ENCODE assay signal across 8 mouse cellular contexts in genomic region chr9:104262823-104263352, GRCm38 (mm10). TPM values are rescaled to one million over a fixed set of nuclear protein-coding genes. Genes with fewer than 3 reads are reported as not detected.
DNase-seq lines count a peak whose midpoint lies in the region; ATAC-seq and TF ChIP-seq lines count a peak whose summit lies in the region.

Dnajc13 (minus strand) TSS chr9:104262930.

- no peaks in the 10 kb centered on the region for H3K27me3 ChIP-seq in hindbrain, embryonic 10.5 days (ENCODE audit: insufficient read depth, poor library complexity, severe bottlenecking)
- H3K27me3 ChIP-seq in lung, postnatal 0 days (replicated peaks; ENCODE audit: insufficient read depth, low read length), result no peaks in the 10 kb centered on the region

- peak within 1 kb of the TSS; percentile 93 for H3K4me3 ChIP-seq in hindbrain, embryonic 10.5 days
- H3K4me3 ChIP-seq in lung, postnatal 0 days (ENCODE audit: low read depth, low read length), result peak within 1 kb of the TSS; percentile 96

- H3K4me2 ChIP-seq in lung, postnatal 0 days (replicated peaks; ENCODE audit: low read depth, low read length), result peak within 1 kb of the TSS; percentile 70

- peaks cover 18% of the 10 kb centered on the region for H3K4me1 ChIP-seq in hindbrain, embryonic 10.5 days (replicated peaks)
- H3K4me1 ChIP-seq in lung, postnatal 0 days (ENCODE audit: insufficient read depth, low read depth, low read length), result peaks cover 8% of the 10 kb centered on the region; the same call in 1 of the 2 replicates

- H3K9ac ChIP-seq in lung, postnatal 0 days (replicated peaks; ENCODE audit: low read depth), result peak within 1 kb of the TSS; percentile 81

- peak within 1 kb of the TSS; percentile 95 for H3K27ac ChIP-seq in hindbrain, embryonic 10.5 days
- peak within 1 kb of the TSS; percentile 85 for H3K27ac ChIP-seq in lung, postnatal 0 days (ENCODE audit: low read length)

- under 1% methylated on average over 60 of the region's 60 CpGs for WGBS in hindbrain, embryonic 10.5 days
- WGBS in lung, postnatal 0 days, result under 1% methylated on average over 39 of the region's 60 CpGs

- ATAC-seq in frontal cortex, adult (ENCODE audit: low TSS enrichment), result peak; percentile 91
- peak; percentile 98 for ATAC-seq in lung, postnatal 0 days

- no peak; the same call in 1 of the 2 replicates for TF ChIP-seq CTCF in lung, postnatal 0 days (IDR thresholded peaks at IDR 0.05)

- H3K9me3 ChIP-seq in hindbrain, embryonic 10.5 days, result no peaks in the 10 kb centered on the region
- H3K9me3 ChIP-seq in lung, postnatal 0 days (ENCODE audit: low read length), result no peaks in the 10 kb centered on the region

- TF ChIP-seq EP300 in lung, postnatal 0 days (IDR thresholded peaks at IDR 0.05), result no peak

- H3K36me3 ChIP-seq in hindbrain, embryonic 10.5 days, result no peaks in the 10 kb centered on the region
- H3K36me3 ChIP-seq in lung, postnatal 0 days (ENCODE audit: insufficient read depth, low read length), result no peaks in the 10 kb centered on the region

- DNase-seq in MN1 (ENCODE audit: low spot score), result peak; percentile 97
- DNase-seq in cerebellum, adult 9-10 months, result peak; percentile 97
- DNase-seq in hindbrain, embryonic 10.5 days (ENCODE audit: low spot score), result peak; percentile 98
- peak; percentile 99 for DNase-seq in layer of hippocampus, adult 9-11 months
- peak; percentile 99 for DNase-seq in lung, postnatal 0 days (ENCODE audit: low spot score)
- DNase-seq in ovary, postnatal 14 days (ENCODE audit: low spot score), result peak; percentile 96
- peak; percentile 99 for DNase-seq in thymus, postnatal 14 days

RNA-seq across cellular contexts. Expression of gene Dnajc13, which starts in this region (rescaled TPM):
- 15.8 and 22.3 TPM in 2 replicates for polyA plus RNA-seq in hindbrain, embryonic 10.5 days (2016; fragmentation: Nextera tagmentation; extraction: Ambion mirVana)
- 9.9 and 10.6 TPM in 2 replicates for polyA plus RNA-seq in lung, postnatal 0 days (2015; fragmentation: Nextera tagmentation; extraction: Ambion mirVana)

Comparison
In these comparisons a context has a peak if more than half of its experiments do, and no peak if none do; other contexts are left out.
1. Peak in every context shown above with its lines: DNase-seq, ATAC-seq, H3K4me3 ChIP-seq and H3K27ac ChIP-seq.